Mouse (Mus musculus): Measurements from ENCODE around the gene Sh3bp1. TPM values are rescaled to one million over a fixed set of nuclear protein-coding genes. Genes with fewer than 3 reads are reported as not detected.

Sh3bp1 gene
- total RNA-seq (2023): 215 TPM

GRCm38 (mm10) chr15:78899740-78900584, at the start of gene Sh3bp1:
Sh3bp1 (plus strand) TSS chr15:78899768.

GRCm38 (mm10) chr15:78855303-78855965, 44.1 kb upstream of the Sh3bp1 start, which contains the start of gene Lgals2:
Lgals2 (minus strand) TSS chr15:78855529.

GRCm38 (mm10) chr15:78876991-78877809, 22.4 kb upstream of the Sh3bp1 start, which contains the start of gene Gga1:
Gga1 (plus strand) TSS chr15:78877190.

GRCm38 (mm10) chr15:78899409-78899739, 194 bp upstream of the Sh3bp1 start, which contains the start of gene Gm49510:
Gm49510 (plus strand) TSS chr15:78899667.

GRCm38 (mm10) chr15:78913632-78914090, 14.1 kb downstream of the Sh3bp1 start, which contains the start of gene Pdxp:
Pdxp (plus strand) TSS chr15:78913919.

GRCm38 (mm10) chr15:78926021-78926919, 26.7 kb downstream of the Sh3bp1 start, which contains the start of gene Lgals1:
Lgals1 (plus strand) TSS chr15:78926725.

GRCm38 (mm10) chr15:78934784-78935320, 35.3 kb downstream of the Sh3bp1 start, which contains the start of gene Nol12:
Nol12 (plus strand) TSS chr15:78934933.

GRCm38 (mm10) chr15:78947657-78948056, 48.1 kb downstream of the Sh3bp1 start, which contains the start of gene Triobp:
Triobp (plus strand) TSS chr15:78947724.

Other genes starting within 250 kb of the Sh3bp1 start
- gene Elfn2, start 181.0 kb upstream of the Sh3bp1 start, total RNA-seq (2023): not detected
- 115 TPM for gene Mfng, start 126.3 kb upstream of the Sh3bp1 start, total RNA-seq (2023)
- 0.21 TPM for gene Card10, start 96.7 kb upstream of the Sh3bp1 start, total RNA-seq (2023)
- not detected for gene Cdc42ep1, start 57.1 kb upstream of the Sh3bp1 start, total RNA-seq (2023)
- gene Lgals2, start 44.2 kb upstream of the Sh3bp1 start, total RNA-seq (2023): not detected
- gene Gga1, start 22.6 kb upstream of the Sh3bp1 start, total RNA-seq (2023): 75.8 TPM
- gene Gm49510, start 101 bp upstream of the Sh3bp1 start, total RNA-seq (2023): 0.92 TPM
- 18.3 TPM for gene Pdxp, start 14.2 kb downstream of the Sh3bp1 start, total RNA-seq (2023)
- gene Lgals1, start 27.0 kb downstream of the Sh3bp1 start, total RNA-seq (2023): 79.5 TPM
- gene Nol12, start 35.2 kb downstream of the Sh3bp1 start, total RNA-seq (2023): 51.0 TPM
- 28.5 TPM for gene Triobp, start 48.0 kb downstream of the Sh3bp1 start, total RNA-seq (2023)
- gene H1f0, start 128.7 kb downstream of the Sh3bp1 start, total RNA-seq (2023): 6.0 TPM
- gene Galr3, start 142.1 kb downstream of the Sh3bp1 start, total RNA-seq (2023): not detected
- gene Ankrd54, start 163.1 kb downstream of the Sh3bp1 start, total RNA-seq (2023): 33.9 TPM
- gene Eif3l, start 175.4 kb downstream of the Sh3bp1 start, total RNA-seq (2023): 115 TPM
- gene Micall1, start 209.1 kb downstream of the Sh3bp1 start, total RNA-seq (2023): 41.8 TPM
- 40.5 TPM for gene Polr2f, start 241.2 kb downstream of the Sh3bp1 start, total RNA-seq (2023)
- not detected for gene 1700088E04Rik, start 241.5 kb downstream of the Sh3bp1 start, total RNA-seq (2023)

Data from CD8-positive naive resting alpha-beta T cell, adult 57 days (primary cell).